Mouse (Mus musculus) forebrain, embryonic 14.5 days (tissue): ENCODE data around the gene Myrf. TPM values are rescaled to one million over a fixed set of nuclear protein-coding genes. Genes with fewer than 3 reads are reported as not detected.

Experiments used
- ATAC-seq: fragments of 200-750 bp; cut with Nextera tagmentation; 2 replicates; pipeline ENCODE4 v1.8.0; 2017; ENCODE audit warnings: mild to moderate bottlenecking, moderate library complexity
- DNase-seq: peaks from one replicate; pipeline ENCODE4 v3.0.0-alpha.2; 2015; ENCODE audit warnings: low spot score
- H3K27ac ChIP-seq: fragments of 300-500 bp; sonication (generic); 2 replicates; pipeline ENCODE4 v1.5.1; 2014; ENCODE audit warnings: low read depth, mild to moderate bottlenecking, control low read depth, low read length, moderate library complexity
- H3K27me3 ChIP-seq: fragments of 300-500 bp; sonication (generic); replicated peaks from 2 replicates; pipeline ENCODE4 v1.6.1; 2014; ENCODE audit warnings: low read length, control low read depth, mixed read lengths; ENCODE audit not compliant: control insufficient read depth, insufficient read depth
- H3K36me3 ChIP-seq: fragments of 300-500 bp; sonication (generic); 2 replicates; pipeline ENCODE4 v1.6.1; 2014; ENCODE audit warnings: low read length, control low read depth; ENCODE audit not compliant: control insufficient read depth, insufficient read depth
- H3K4me1 ChIP-seq: fragments of 300-500 bp; sonication (generic); 2 replicates; pipeline ENCODE4 v1.6.1; 2014; ENCODE audit warnings: antibody characterized with exemption, low read length, control low read depth; ENCODE audit not compliant: control insufficient read depth, insufficient read depth
- H3K4me2 ChIP-seq: fragments of 300-500 bp; sonication (generic); 2 replicates; pipeline ENCODE4 v1.6.1; 2014; ENCODE audit warnings: mild to moderate bottlenecking, control low read depth, low read length
- H3K4me3 ChIP-seq: fragments of 300-500 bp; sonication (generic); 2 replicates; pipeline ENCODE4 v1.5.1; 2014; ENCODE audit warnings: low read depth, low read length, control low read depth
- H3K9ac ChIP-seq: fragments of 300-500 bp; sonication (generic); 2 replicates; pipeline ENCODE4 v1.6.1; 2014; ENCODE audit warnings: mild to moderate bottlenecking, low read length, control low read depth, moderate library complexity
- H3K9me3 ChIP-seq: fragments of 300-500 bp; sonication (generic); replicated peaks from 2 replicates; pipeline ENCODE4 v1.6.1; 2016; ENCODE audit warnings: low read length, control low read depth, mixed read lengths; ENCODE audit not compliant: control insufficient read depth
- WGBS: fragments of 180-500 bp; shearing (Covaris S2); extraction: QIAGEN DNeasy Blood & Tissue Kit; methylation state at CpG from one replicate; pipeline ENCODE4 v1.1.7; 2014; 5-methylcytosine and 5-hydroxymethylcytosine counted together
- polyA plus RNA-seq: library from polyadenylated mRNA; unstranded; fragments of >200 nt; fragmentation: Nextera tagmentation; extraction: Ambion mirVana; gene quantifications from 2 replicates; pipeline ENCODE4 v1.2.1, GENCODE M21; 2014

Myrf gene
- polyA plus RNA-seq, 1 experiment from 2014 or later: 0.20 TPM

GRCm38 (mm10) chr19:10204616-10205001 is 35.9 kb downstream of the Myrf start:
- 2% methylated on average over 5 of the region's 5 CpGs for WGBS
- ATAC-seq: 0 out of 2 replicates have a peak, but pooled peaks have one; percentile 13
- Histone ChIP-seq H3K4me3 (peak overlapping the region; percentile 77), H3K4me2 (peak overlapping the region; percentile 65), H3K36me3 (peaks cover 52% of the 10 kb centered on the region), H3K9ac (peak overlapping the region; percentile 75), H3K27ac (no peak overlapping the region), H3K4me1 (peaks cover 13% of the 10 kb centered on the region), H3K27me3 (no peaks in the 10 kb centered on the region), H3K9me3 (no peaks in the 10 kb centered on the region)
- peak; percentile 41 for DNase-seq

- H3K4me2 ChIP-seq: peak within 1 kb of the TSS; percentile 65
- peak; percentile 96 for ATAC-seq
- H3K27me3 ChIP-seq: no peaks in the 10 kb centered on the region
- H3K36me3 ChIP-seq: peaks cover 52% of the 10 kb centered on the region
- peak within 1 kb of the TSS; percentile 77 for H3K4me3 ChIP-seq
- peak within 1 kb of the TSS; percentile 82; the same call in 1 of the 2 replicates for H3K27ac ChIP-seq
- peak; percentile 94 for DNase-seq
- peak within 1 kb of the TSS; percentile 75 for H3K9ac ChIP-seq
- H3K9me3 ChIP-seq: no peaks in the 10 kb centered on the region
- peaks cover 13% of the 10 kb centered on the region for H3K4me1 ChIP-seq
- under 1% methylated on average over 40 of the region's 40 CpGs for WGBS
These were observed 36.5 kb downstream of the Myrf start, which contains the start of the genes Tmem258 and Fen1 for GRCm38 (mm10) chr19:10203848-10204615. Tmem258 (plus strand) TSS chr19:10204014. Fen1 (minus strand) TSS chr19:10204169.

- peak overlapping the region; percentile 65 for H3K4me2 ChIP-seq
- H3K4me3 ChIP-seq: peak overlapping the region; percentile 77
- peak overlapping the region; percentile 75 for H3K9ac ChIP-seq
- no peaks in the 10 kb centered on the region for H3K27me3 ChIP-seq
- H3K36me3 ChIP-seq: peaks cover 47% of the 10 kb centered on the region
- peak; percentile 31 for DNase-seq
- 1% methylated on average over 23 of the region's 23 CpGs for WGBS
- H3K27ac ChIP-seq: peak overlapping the region; percentile 29; the same call in 1 of the 2 replicates
- H3K4me1 ChIP-seq: peaks cover 13% of the 10 kb centered on the region
- no peaks in the 10 kb centered on the region for H3K9me3 ChIP-seq
- no peak; the same call in 1 of the 2 replicates for ATAC-seq
These were observed 37.3 kb downstream of the Myrf start for GRCm38 (mm10) chr19:10203146-10203847.

GRCm38 (mm10) chr19:10198723-10199122 is 41.8 kb downstream of the Myrf start:
- Histone ChIP-seq H3K27ac (no peak overlapping the region), H3K36me3 (peaks cover 61% of the 10 kb centered on the region), H3K9me3 (no peaks in the 10 kb centered on the region), H3K9ac (no peak overlapping the region), H3K27me3 (no peaks in the 10 kb centered on the region), H3K4me1 (peaks cover 7% of the 10 kb centered on the region), H3K4me2 (no peak overlapping the region), H3K4me3 (no peak overlapping the region)
- WGBS: 29% methylated on average over 3 of the region's 3 CpGs
- peak; percentile 55 for ATAC-seq
- DNase-seq: peak; percentile 89

GRCm38 (mm10) chr19:10198286-10198685 is 42.3 kb downstream of the Myrf start:
- Histone ChIP-seq H3K4me1 (peaks cover 7% of the 10 kb centered on the region), H3K36me3 (peaks cover 65% of the 10 kb centered on the region), H3K4me3 (no peak overlapping the region), H3K9me3 (no peaks in the 10 kb centered on the region), H3K27ac (no peak overlapping the region), H3K4me2 (no peak overlapping the region), H3K27me3 (no peaks in the 10 kb centered on the region), H3K9ac (no peak overlapping the region)
- ATAC-seq (no peak), DNase-seq (no peak)
- 69% methylated on average over 2 of the region's 2 CpGs for WGBS

GRCm38 (mm10) chr19:10197130-10197529 is 43.4 kb downstream of the Myrf start:
- Histone ChIP-seq H3K9me3 (no peaks in the 10 kb centered on the region), H3K4me2 (no peak overlapping the region), H3K36me3 (peaks cover 77% of the 10 kb centered on the region), H3K4me1 (no peaks in the 10 kb centered on the region), H3K9ac (no peak overlapping the region), H3K27me3 (no peaks in the 10 kb centered on the region), H3K4me3 (no peak overlapping the region), H3K27ac (no peak overlapping the region)
- no peak for DNase-seq
- no peak for ATAC-seq
- 91% methylated on average over 4 of the region's 4 CpGs for WGBS

GRCm38 (mm10) chr19:10195252-10195651 is 45.3 kb downstream of the Myrf start:
- 72% methylated on average over 5 of the region's 5 CpGs for WGBS
- Histone ChIP-seq H3K9me3 (no peaks in the 10 kb centered on the region), H3K27ac (no peak overlapping the region), H3K4me1 (no peaks in the 10 kb centered on the region), H3K4me3 (no peak overlapping the region), H3K36me3 (peaks cover 85% of the 10 kb centered on the region), H3K27me3 (no peaks in the 10 kb centered on the region), H3K4me2 (no peak overlapping the region), H3K9ac (no peak overlapping the region)
- DNase-seq: no peak
- ATAC-seq: no peak

GRCm38 (mm10) chr19:10194337-10194736 is 46.2 kb downstream of the Myrf start:
- H3K4me2 ChIP-seq: no peak overlapping the region
- H3K4me3 ChIP-seq: no peak overlapping the region
- no peak overlapping the region for H3K27ac ChIP-seq
- peaks cover 85% of the 10 kb centered on the region for H3K36me3 ChIP-seq
- H3K4me1 ChIP-seq: no peaks in the 10 kb centered on the region
- H3K9ac ChIP-seq: no peak overlapping the region
- H3K27me3 ChIP-seq: no peaks in the 10 kb centered on the region
- ATAC-seq: no peak
- 84% methylated on average over 11 of the region's 11 CpGs for WGBS
- DNase-seq: no peak
- H3K9me3 ChIP-seq: no peaks in the 10 kb centered on the region

GRCm38 (mm10) chr19:10191326-10191725 is 49.2 kb downstream of the Myrf start:
- Histone ChIP-seq H3K9me3 (no peaks in the 10 kb centered on the region), H3K4me2 (no peak overlapping the region), H3K27me3 (no peaks in the 10 kb centered on the region), H3K4me3 (no peak overlapping the region), H3K9ac (no peak overlapping the region), H3K4me1 (no peaks in the 10 kb centered on the region), H3K27ac (no peak overlapping the region), H3K36me3 (peaks cover 97% of the 10 kb centered on the region)
- DNase-seq (no peak), ATAC-seq (no peak)
- 76% methylated on average over 7 of the region's 7 CpGs for WGBS
